Mouse (Mus musculus): ENCODE measurements around the gene Vmn2r80.
A peak's percentile ranks its signal among the peaks of the same experiment; 100 is the strongest.
"Not testable (repeated sequence)": the region's sequence is repeated elsewhere in the genome, so short reads cannot be mapped to it uniquely, and the experiment has no call there.

The Vmn2r80 gene

GRCm38 (mm10) chr10:79148469-79148868 is at the start of gene Vmn2r80:
Vmn2r80 (plus strand) TSS chr10:79148769.
- DNase-seq, result not testable (repeated sequence)

GRCm38 (mm10) chr10:79106325-79107282 is 42.0 kb upstream of the Vmn2r80 start:
- DNase-seq, result no peak

GRCm38 (mm10) chr10:79107531-79107930 is 41.0 kb upstream of the Vmn2r80 start:
- no peak for DNase-seq

GRCm38 (mm10) chr10:79109156-79109555 is 39.4 kb upstream of the Vmn2r80 start:
- DNase-seq, result no peak

GRCm38 (mm10) chr10:79110482-79110881 is 38.1 kb upstream of the Vmn2r80 start:
- DNase-seq, result no peak

GRCm38 (mm10) chr10:79115085-79115484 is 33.5 kb upstream of the Vmn2r80 start:
- no peak for DNase-seq

- peak; percentile 28 for DNase-seq
Observed at GRCm38 (mm10) chr10:79116125-79116849, 32.3 kb upstream of the Vmn2r80 start.

- no peak for DNase-seq
Observed at GRCm38 (mm10) chr10:79151602-79152001, 3.0 kb downstream of the Vmn2r80 start.

- DNase-seq, result not testable (repeated sequence)
Observed at GRCm38 (mm10) chr10:79199973-79200372, 51.4 kb downstream of the Vmn2r80 start.

- DNase-seq, result no peak
Observed at GRCm38 (mm10) chr10:79220432-79220831, 71.9 kb downstream of the Vmn2r80 start.

- DNase-seq, result no peak
Observed at GRCm38 (mm10) chr10:79221606-79222005, 73.0 kb downstream of the Vmn2r80 start.

GRCm38 (mm10) chr10:79222214-79222613 is 73.6 kb downstream of the Vmn2r80 start:
- no peak for DNase-seq

Data from kidney, adult 18-20 months (tissue).